12 mouse cellular contexts compared by ENCODE assay signal in genomic region chr5:113798525-113798924, GRCm38 (mm10). TPM values are rescaled to one million over a fixed set of nuclear protein-coding genes. Genes with fewer than 3 reads are reported as not detected.
DNase-seq lines count a peak whose midpoint lies in the region; ATAC-seq and TF ChIP-seq lines count a peak whose summit lies in the region.
"Had no signal": no experiment of that assay in that cellular context is flagged by ENCODE, and none has a peak within 500 bp of the region (broad histone marks: within the 10 kb centered on the region; RNA-seq: fewer than 3 reads in every experiment).

No protein-coding gene starts in this region.

- intact Hi-C loops in gastrocnemius, adult 2 months (cut with DNase I), result no loop called here

- peak overlapping the region; percentile 36; the same call in 1 of the 2 replicates for H3K4me2 ChIP-seq in liver, embryonic 12.5 days
- H3K4me2 ChIP-seq in neural tube, embryonic 15.5 days, result peak overlapping the region; percentile 30
- H3K4me2 ChIP-seq: midbrain, embryonic 13.5 days had no signal

- no peaks in the 10 kb centered on the region for H3K36me3 ChIP-seq in liver, embryonic 12.5 days
- no peaks in the 10 kb centered on the region for H3K36me3 ChIP-seq in neural tube, embryonic 15.5 days
- H3K36me3 ChIP-seq: midbrain, embryonic 13.5 days had no signal

- ATAC-seq in liver, embryonic 12.5 days, result no peak
- ATAC-seq in granulocyte monocyte progenitor cell, adult 5-6 weeks (replicated peaks; ENCODE audit: poor library complexity, severe bottlenecking), result peak; percentile 44
- no peak for ATAC-seq in neural tube, embryonic 15.5 days (ENCODE audit: low FRiP score)
- ATAC-seq in CD4-positive, CD25-positive, alpha-beta regulatory T cell, adult 4 months, result no peak
- ATAC-seq: midbrain, embryonic 13.5 days had no signal

- no peak overlapping the region for H3K9ac ChIP-seq in liver, embryonic 12.5 days
- no peak overlapping the region for H3K9ac ChIP-seq in neural tube, embryonic 15.5 days (replicated peaks)
- H3K9ac ChIP-seq: midbrain, embryonic 13.5 days had no signal

- no peaks in the 10 kb centered on the region for H3K9me3 ChIP-seq in liver, embryonic 12.5 days (replicated peaks)
- H3K9me3 ChIP-seq in neural tube, embryonic 15.5 days (replicated peaks), result no peaks in the 10 kb centered on the region
- H3K9me3 ChIP-seq: midbrain, embryonic 13.5 days had no signal

- no peak overlapping the region for H3K27ac ChIP-seq in gastrocnemius, adult 2 months
- no peak overlapping the region for H3K27ac ChIP-seq in liver, embryonic 12.5 days
- no peak overlapping the region for H3K27ac ChIP-seq in neural tube, embryonic 15.5 days (replicated peaks)
- H3K27ac ChIP-seq: midbrain, embryonic 13.5 days had no signal

- peak overlapping the region; percentile 66 for H3K4me3 ChIP-seq in gastrocnemius, adult 2 months
- H3K4me3 ChIP-seq in liver, embryonic 12.5 days, result no peak overlapping the region
- no peak overlapping the region for H3K4me3 ChIP-seq in neural tube, embryonic 15.5 days (replicated peaks)
- H3K4me3 ChIP-seq: midbrain, embryonic 13.5 days had no signal

- peaks cover 24% of the 10 kb centered on the region for H3K4me1 ChIP-seq in liver, embryonic 12.5 days
- peaks cover 8% of the 10 kb centered on the region for H3K4me1 ChIP-seq in neural tube, embryonic 15.5 days

- WGBS in liver, embryonic 12.5 days (ENCODE audit: insufficient replicate concordance), result 46% methylated on average over 9 of the region's 9 CpGs
- 83% methylated on average over 9 of the region's 9 CpGs for WGBS in neural tube, embryonic 15.5 days

- peaks cover 32% of the 10 kb centered on the region for H3K27me3 ChIP-seq in liver, embryonic 12.5 days (replicated peaks)
- H3K27me3 ChIP-seq in neural tube, embryonic 15.5 days (replicated peaks), result 0 out of 2 replicates have a peak, but pooled peaks cover 3% of the 10 kb centered on the region

- DNase-seq in gastrocnemius, adult 2 months, result no peak
- no peak for DNase-seq in gastrocnemius, postnatal 4 days (ENCODE audit: low spot score in 2 of 2)
- no peak for DNase-seq in liver
- DNase-seq in layer of hippocampus, adult 8-10 months (ENCODE audit: low spot score in 2 of 2), result no peak
- DNase-seq: adrenal gland, postnatal 25 days; cerebellum, adult 2 months; thymus, postnatal 25 days had no signal

- TF ChIP-seq CTCF in gastrocnemius, adult 2 months (IDR thresholded peaks at IDR 0.05), result no peak

RNA-seq across cellular contexts. Expression of gene Tmem119, which starts 1.8 kb away (rescaled TPM):
- 1 to 10 TPM in 1 of 2 experiments, under 1 TPM in 1; 0.46 to 2.4 TPM for total RNA-seq in gastrocnemius, adult 2 months (2021)
- total RNA-seq in gastrocnemius, postnatal 4 days (2021), result 10 to 100 TPM; 30.8 to 34.9 TPM
- 7.2 and 9.8 TPM in 2 replicates for polyA plus RNA-seq in liver, embryonic 12.5 days (2016; fragmentation: Nextera tagmentation; extraction: Ambion mirVana)
- 11.1 and 13.4 TPM in 2 replicates for total RNA-seq in granulocyte monocyte progenitor cell, adult 5-6 weeks (2014; fragmentation: Nextera tagmentation)
- 4.2 and 7.8 TPM in 2 replicates for total RNA-seq in granulocyte monocyte progenitor cell, adult 5-6 weeks (2017)
- 12.1 and 23.1 TPM in 2 replicates for polyA plus RNA-seq in neural tube, embryonic 15.5 days (2015; fragmentation: Nextera tagmentation; extraction: Ambion mirVana)
- 10 to 100 TPM; 22.0 to 40.1 (median 31.5) TPM for total RNA-seq in layer of hippocampus, adult 8-10 months (2022)
- not detected for polyA plus RNA-seq in CD4-positive, CD25-positive, alpha-beta regulatory T cell, adult 4 months (2017; shearing (Covaris generic))

RNA-seq across cellular contexts. Expression of gene Iscu, which starts 26.0 kb away (rescaled TPM):
- total RNA-seq in gastrocnemius, adult 2 months (2021), result 100 to 1,000 TPM; 142 to 160 TPM
- 10 to 100 TPM; 69.5 to 70.2 TPM for total RNA-seq in gastrocnemius, postnatal 4 days (2021)
- polyA plus RNA-seq in liver, embryonic 12.5 days (2016; fragmentation: Nextera tagmentation; extraction: Ambion mirVana), result 109 and 112 TPM in 2 replicates
- total RNA-seq in granulocyte monocyte progenitor cell, adult 5-6 weeks (2014; fragmentation: Nextera tagmentation), result 81.9 and 100 TPM in 2 replicates
- total RNA-seq in granulocyte monocyte progenitor cell, adult 5-6 weeks (2017), result 101 and 111 TPM in 2 replicates
- 88.6 and 90.9 TPM in 2 replicates for polyA plus RNA-seq in neural tube, embryonic 15.5 days (2015; fragmentation: Nextera tagmentation; extraction: Ambion mirVana)
- 100 to 1,000 TPM; 117 to 135 (median 126) TPM for total RNA-seq in layer of hippocampus, adult 8-10 months (2022)
- polyA plus RNA-seq in CD4-positive, CD25-positive, alpha-beta regulatory T cell, adult 4 months (2017; shearing (Covaris generic)), result 10 to 100 TPM in 1 of 2 experiments, 1 to 10 TPM in 1; 7.1 to 10.8 TPM

RNA-seq across cellular contexts. Expression of gene Sart3, which starts 26.2 kb away (rescaled TPM):
- 1 to 10 TPM; 8.0 to 9.2 TPM for total RNA-seq in gastrocnemius, adult 2 months (2021)
- total RNA-seq in gastrocnemius, postnatal 4 days (2021), result 10 to 100 TPM; 18.9 to 21.9 TPM
- polyA plus RNA-seq in liver, embryonic 12.5 days (2016; fragmentation: Nextera tagmentation; extraction: Ambion mirVana), result 39.9 and 40.4 TPM in 2 replicates
- 29.2 and 29.7 TPM in 2 replicates for total RNA-seq in granulocyte monocyte progenitor cell, adult 5-6 weeks (2014; fragmentation: Nextera tagmentation)
- total RNA-seq in granulocyte monocyte progenitor cell, adult 5-6 weeks (2017), result 31.1 and 38.5 TPM in 2 replicates
- polyA plus RNA-seq in neural tube, embryonic 15.5 days (2015; fragmentation: Nextera tagmentation; extraction: Ambion mirVana), result 40.7 and 42.3 TPM in 2 replicates
- total RNA-seq in layer of hippocampus, adult 8-10 months (2022), result 10 to 100 TPM; 43.7 to 57.8 (median 48.9) TPM
- 10 to 100 TPM; 13.6 to 15.4 TPM for polyA plus RNA-seq in CD4-positive, CD25-positive, alpha-beta regulatory T cell, adult 4 months (2017; shearing (Covaris generic))

RNA-seq across cellular contexts. Expression of gene Selplg, which starts 33.9 kb away (rescaled TPM):
- total RNA-seq in gastrocnemius, adult 2 months (2021), result 1 to 10 TPM in 1 of 2 experiments, under 1 TPM in 1; 0.89 to 1.3 TPM
- 1 to 10 TPM; 3.0 to 3.1 TPM for total RNA-seq in gastrocnemius, postnatal 4 days (2021)
- 10.8 and 11.6 TPM in 2 replicates for polyA plus RNA-seq in liver, embryonic 12.5 days (2016; fragmentation: Nextera tagmentation; extraction: Ambion mirVana)
- 288 and 331 TPM in 2 replicates for total RNA-seq in granulocyte monocyte progenitor cell, adult 5-6 weeks (2014; fragmentation: Nextera tagmentation)
- total RNA-seq in granulocyte monocyte progenitor cell, adult 5-6 weeks (2017), result 99.4 and 109 TPM in 2 replicates
- 2.3 and 27.7 TPM in 2 replicates for polyA plus RNA-seq in neural tube, embryonic 15.5 days (2015; fragmentation: Nextera tagmentation; extraction: Ambion mirVana)
- total RNA-seq in layer of hippocampus, adult 8-10 months (2022), result 10 to 100 TPM; 27.3 to 84.9 (median 53.7) TPM
- 100 to 1,000 TPM; 473 to 498 TPM for polyA plus RNA-seq in CD4-positive, CD25-positive, alpha-beta regulatory T cell, adult 4 months (2017; shearing (Covaris generic))
